Mouse (Mus musculus) heart, adult 2 months (tissue): Measurements from ENCODE around the gene Pcdh7. TPM values are rescaled to one million over a fixed set of nuclear protein-coding genes. Genes with fewer than 3 reads are reported as not detected.

Experiments used
- DNase-seq, 2 experiments: peaks; one replicate each; pipeline ENCODE4 v3.0.0; 2021
- H3K27ac ChIP-seq: fragments of 200-600 bp; 2 replicates; pipeline ENCODE4 v1.8.1; 2022
- H3K27me3 ChIP-seq: fragments of 200-500 bp; 2 replicates; pipeline ENCODE4 v1.6.1; 2012; ENCODE audit warnings: mild to moderate bottlenecking, low read length, inconsistent platforms, mixed read lengths; ENCODE audit not compliant: control insufficient read depth, insufficient read depth
- H3K36me3 ChIP-seq: fragments of 200-500 bp; 2 replicates; pipeline ENCODE4 v1.6.1; 2012; ENCODE audit warnings: low read length, inconsistent platforms; ENCODE audit not compliant: control insufficient read depth, insufficient read depth
- H3K4me1 ChIP-seq: fragments of 200-500 bp; 2 replicates; pipeline ENCODE4 v1.6.1; 2011; ENCODE audit warnings: low read length; ENCODE audit not compliant: control insufficient read depth, insufficient read depth
- H3K4me3 ChIP-seq: fragments of 200-600 bp; 2 replicates; pipeline ENCODE4 v1.8.1; 2022
- H3K79me2 ChIP-seq: fragments of 200-500 bp; replicated peaks from 2 replicates; pipeline ENCODE4 v1.6.1; 2012; ENCODE audit warnings: mild to moderate bottlenecking, inconsistent platforms, low read length, moderate library complexity, mixed read lengths; ENCODE audit not compliant: control insufficient read depth, insufficient read depth
- H3K9ac ChIP-seq: fragments of 200-500 bp; 2 replicates; pipeline ENCODE4 v1.6.1; 2012; ENCODE audit warnings: low read depth, mild to moderate bottlenecking, control low read depth, inconsistent platforms, low read length, mixed read lengths
- CTCF ChIP-seq: fragments of 200-600 bp; IDR thresholded peaks from 2 replicates; pipeline ENCODE4 v1.8.1; 2022; ENCODE audit warnings: antibody characterized with exemption, mild to moderate bottlenecking, moderate library complexity
- EP300 ChIP-seq: fragments of 200-500 bp; IDR thresholded peaks from 2 replicates; pipeline ENCODE4 v1.6.1; 2011; ENCODE audit warnings: low read depth, low read length, control low read depth; ENCODE audit not compliant: insufficient read depth
- POLR2A ChIP-seq: fragments of 200-500 bp; IDR thresholded peaks from 2 replicates; pipeline ENCODE4 v1.6.1; 2011; ENCODE audit warnings: mild to moderate bottlenecking, low read depth, low read length, control low read depth; ENCODE audit not compliant: insufficient read depth
- WGBS: fragments of 180-500 bp; shearing (Covaris S2); methylation state at CpG from one replicate; pipeline ENCODE4 v1.1.7; 2018; 5-methylcytosine and 5-hydroxymethylcytosine counted together
- intact Hi-C: fragments of 180-260 bp; cut with DNase I; formaldehyde crosslinking; loops from one replicate; pipeline ENCODE4 v1.15.1; 2025
- polyA plus RNA-seq: library from polyadenylated mRNA; depleted of rRNA; stranded (reverse); fragments of >200 nt; gene quantifications from 2 replicates; pipeline ENCODE4 v1.2.3, GENCODE M21; 2012
- total RNA-seq, 2 experiments: library from RNA; stranded (reverse); gene quantifications; 2 replicates each; pipeline ENCODE4 v1.2.3; 2021

Pcdh7 gene
- total and polyA plus RNA-seq, 3 experiments, result 44.0 to 107 (median 82.7) TPM

- H3K9ac ChIP-seq, result no peak overlapping the region
- WGBS, result 71% methylated on average over 4 of the region's 4 CpGs
- no peak overlapping the region for H3K4me3 ChIP-seq
- DNase-seq, result no peak
- no peak overlapping the region for H3K27ac ChIP-seq
- H3K4me1 ChIP-seq, result no peaks in the 10 kb centered on the region
- H3K36me3 ChIP-seq, result no peaks in the 10 kb centered on the region
- no peaks in the 10 kb centered on the region for H3K27me3 ChIP-seq
- no peak for TF ChIP-seq EP300
- no peak for TF ChIP-seq POLR2A
- TF ChIP-seq CTCF, result no peak
- intact Hi-C loops, result no loop called here
- no peaks in the 10 kb centered on the region for H3K79me2 ChIP-seq
These were observed 189.5 kb downstream of the Pcdh7 start for GRCm38 (mm10) chr5:57907218-57907617.

GRCm38 (mm10) chr5:57921140-57921539 is 203.4 kb downstream of the Pcdh7 start:
- Histone ChIP-seq H3K36me3 (no peaks in the 10 kb centered on the region), H3K27me3 (no peaks in the 10 kb centered on the region), H3K79me2 (no peaks in the 10 kb centered on the region), H3K4me1 (no peaks in the 10 kb centered on the region), H3K9ac (no peak overlapping the region), H3K4me3 (no peak overlapping the region), H3K27ac (no peak overlapping the region)
- intact Hi-C loops, result no loop called here
- no peak for DNase-seq
- TF ChIP-seq EP300, result no peak
- TF ChIP-seq POLR2A, result no peak
- no peak for TF ChIP-seq CTCF
- 79% methylated on average over 5 of the region's 5 CpGs for WGBS

GRCm38 (mm10) chr5:57931331-57931730 is 213.6 kb downstream of the Pcdh7 start:
- Histone ChIP-seq H3K4me3 (no peak overlapping the region), H3K36me3 (no peaks in the 10 kb centered on the region), H3K9ac (no peak overlapping the region), H3K79me2 (no peaks in the 10 kb centered on the region), H3K4me1 (no peaks in the 10 kb centered on the region), H3K27ac (no peak overlapping the region), H3K27me3 (no peaks in the 10 kb centered on the region)
- WGBS, result 93% methylated on average over 5 of the region's 5 CpGs
- no peak for DNase-seq
- intact Hi-C loops, result no loop called here
- TF ChIP-seq CTCF, result no peak
- no peak for TF ChIP-seq EP300
- no peak for TF ChIP-seq POLR2A

GRCm38 (mm10) chr5:57931738-57932137 is 214.0 kb downstream of the Pcdh7 start:
- no peak overlapping the region for H3K9ac ChIP-seq
- TF ChIP-seq EP300 (no peak), POLR2A (no peak)
- H3K36me3 ChIP-seq, result no peaks in the 10 kb centered on the region
- 91% methylated on average over 5 of the region's 5 CpGs for WGBS
- no peaks in the 10 kb centered on the region for H3K4me1 ChIP-seq
- intact Hi-C loops, result no loop called here
- no peak for DNase-seq
- no peak overlapping the region for H3K27ac ChIP-seq
- H3K79me2 ChIP-seq, result no peaks in the 10 kb centered on the region
- H3K4me3 ChIP-seq, result no peak overlapping the region
- H3K27me3 ChIP-seq, result no peaks in the 10 kb centered on the region

GRCm38 (mm10) chr5:57934666-57935065 is 216.9 kb downstream of the Pcdh7 start:
- H3K4me1 ChIP-seq, result no peaks in the 10 kb centered on the region
- TF ChIP-seq CTCF (no peak), EP300 (no peak), POLR2A (no peak)
- H3K79me2 ChIP-seq, result no peaks in the 10 kb centered on the region
- intact Hi-C loops, result no loop called here
- H3K27ac ChIP-seq, result no peak overlapping the region
- H3K4me3 ChIP-seq, result no peak overlapping the region
- 85% methylated on average over 2 of the region's 2 CpGs for WGBS
- no peaks in the 10 kb centered on the region for H3K36me3 ChIP-seq
- no peak overlapping the region for H3K9ac ChIP-seq
- H3K27me3 ChIP-seq, result no peaks in the 10 kb centered on the region
- no peak for DNase-seq

GRCm38 (mm10) chr5:57940457-57940856 is 222.7 kb downstream of the Pcdh7 start:
- 54% methylated on average over 3 of the region's 3 CpGs for WGBS
- intact Hi-C loops, result loop anchor here (10.0 kb wide), 1 partner anchor 196 kb away; no protein-coding TSS in a partner anchor
- TF ChIP-seq POLR2A (no peak), EP300 (no peak), CTCF (no peak)
- DNase-seq, result no peak
- Histone ChIP-seq H3K27ac (no peak overlapping the region), H3K9ac (no peak overlapping the region), H3K79me2 (no peaks in the 10 kb centered on the region), H3K27me3 (no peaks in the 10 kb centered on the region), H3K4me1 (no peaks in the 10 kb centered on the region), H3K36me3 (no peaks in the 10 kb centered on the region), H3K4me3 (no peak overlapping the region)
